Mouse (Mus musculus): ENCODE data around the gene Ndrg4.

Ndrg4 gene

DNA sequence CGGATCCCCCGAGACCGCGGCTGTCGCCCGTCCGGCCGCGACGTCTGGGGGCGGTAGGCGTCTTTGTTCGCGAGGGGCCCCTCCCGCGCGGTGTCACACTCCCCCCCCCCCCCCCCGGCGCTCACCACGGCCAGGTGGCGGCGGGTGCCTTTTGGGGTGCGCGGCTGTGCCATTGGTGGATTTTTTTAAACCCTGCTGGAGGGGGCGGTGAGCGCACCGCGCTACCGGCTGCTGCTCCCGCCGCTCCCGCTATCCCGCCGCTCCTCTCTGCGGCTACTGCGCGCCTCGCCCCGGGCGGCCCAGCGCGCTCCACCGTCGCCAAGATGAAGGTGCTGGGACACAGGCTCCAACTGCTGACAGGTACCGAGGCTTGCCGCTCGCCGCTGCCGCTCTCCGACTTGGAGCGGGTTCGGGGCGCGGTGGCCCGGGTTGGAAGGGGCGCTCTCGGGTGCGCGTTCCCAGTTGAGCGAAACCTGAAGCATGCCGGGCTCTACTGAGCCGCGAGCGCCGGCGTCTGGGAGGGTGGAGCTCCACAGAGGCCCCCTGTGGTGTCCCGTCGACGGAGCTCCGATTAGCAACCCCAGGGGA is 1.3 kb downstream of the Ndrg4 start:
- no peak for DNase-seq (ENCODE audit: low spot score in 2 of 2)

DNA sequence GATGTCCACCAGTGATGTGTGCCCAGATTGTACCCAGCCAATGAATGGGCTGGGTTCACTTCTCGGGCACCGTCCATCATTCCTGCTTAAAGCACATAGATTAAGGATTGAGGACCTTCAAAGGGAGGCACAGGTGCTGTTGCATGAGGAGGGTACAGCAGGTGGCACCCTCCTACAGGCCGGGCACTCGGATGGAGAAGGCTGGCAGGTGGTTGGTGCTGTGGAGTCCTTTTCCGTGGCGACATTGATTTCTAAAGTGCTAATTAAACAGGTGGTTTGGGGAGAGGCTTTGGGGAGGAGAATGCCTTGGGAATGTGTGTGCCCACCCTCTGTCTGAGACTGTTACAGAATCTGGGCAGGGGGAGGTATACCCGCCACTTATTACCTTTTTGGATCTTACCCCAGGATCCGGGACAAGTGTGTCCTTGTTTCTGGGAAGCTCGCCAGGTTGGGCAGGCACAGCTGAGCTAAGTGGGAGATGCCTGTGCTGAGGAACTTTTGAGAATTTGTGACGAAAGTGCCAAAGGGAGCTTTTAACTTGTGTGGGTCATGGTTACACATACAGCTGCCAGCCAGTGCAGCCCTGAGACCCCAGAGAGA is 11.4 kb downstream of the Ndrg4 start:
- DNase-seq (ENCODE audit: low spot score in 2 of 2), result no peak

DNA sequence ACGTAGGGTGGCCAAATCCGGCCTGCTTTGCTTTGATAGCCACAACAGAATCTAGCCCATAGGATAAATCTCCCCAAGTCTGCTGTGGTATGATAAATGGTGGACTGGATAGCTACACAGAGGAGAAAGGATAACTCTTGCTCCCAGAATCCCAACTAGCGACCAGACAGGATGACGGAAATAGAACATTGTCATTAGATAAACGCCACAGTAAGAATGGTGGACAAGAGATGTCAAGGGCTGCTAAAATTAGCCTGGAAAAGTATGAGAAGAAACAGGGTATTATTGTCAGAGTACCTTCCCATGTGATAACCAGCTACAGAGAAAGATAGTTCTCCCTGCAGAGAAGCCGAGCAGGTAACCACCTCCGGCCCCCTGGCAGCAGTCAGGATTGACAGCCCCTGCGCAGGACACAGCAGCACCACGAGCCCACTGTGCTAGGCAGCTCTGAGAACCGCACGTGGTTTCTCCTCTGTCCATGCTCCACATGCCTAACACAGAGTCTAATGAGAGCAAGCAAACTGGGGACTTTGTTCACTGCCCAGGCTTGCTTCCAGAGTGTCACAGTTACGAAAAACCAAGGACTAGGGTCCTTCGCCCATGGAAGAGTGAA is 14.3 kb downstream of the Ndrg4 start:
- no peak for DNase-seq (ENCODE audit: low spot score in 2 of 2)

DNA sequence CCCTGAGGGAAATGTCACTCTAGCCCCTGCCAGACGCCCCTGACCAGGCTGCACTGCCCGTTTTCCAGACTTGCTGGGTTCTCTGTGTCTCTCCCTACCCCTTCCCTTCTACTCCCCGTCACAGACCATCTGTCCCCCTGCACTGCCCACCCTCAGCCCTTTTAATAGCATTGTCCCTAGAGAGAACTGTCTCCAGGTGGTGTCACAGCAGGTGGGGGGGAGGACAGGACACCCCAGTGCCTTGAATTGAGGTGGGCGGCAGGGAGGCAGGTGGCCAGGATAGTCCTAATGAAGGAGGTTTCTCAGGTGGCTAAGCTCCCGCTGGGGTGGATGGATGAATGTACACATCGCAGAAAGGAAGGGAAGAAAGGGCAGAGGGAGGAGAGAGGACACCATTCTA is 17.9 kb downstream of the Ndrg4 start:
- DNase-seq (ENCODE audit: low spot score in 2 of 2), result no peak

DNA sequence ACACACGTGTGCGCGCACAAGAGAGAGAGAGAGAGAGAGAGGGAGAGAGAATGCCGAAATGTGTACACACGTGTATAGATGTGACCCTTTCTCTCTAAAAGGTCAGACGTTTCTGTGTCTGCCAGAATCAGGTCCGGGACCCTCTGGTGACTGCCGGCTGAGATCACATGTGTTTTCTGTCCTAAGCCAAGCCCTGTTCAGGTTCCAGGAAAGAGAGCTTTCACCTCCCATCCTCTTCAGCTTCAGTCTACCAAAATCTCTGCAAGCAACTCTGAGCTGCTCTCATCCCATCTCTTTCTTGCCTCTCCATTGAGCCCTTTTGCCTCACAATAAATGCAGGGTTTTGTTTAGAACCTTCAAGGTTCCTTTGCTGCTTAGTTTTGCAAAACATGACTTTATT is 19.9 kb downstream of the Ndrg4 start:
- DNase-seq (ENCODE audit: low spot score in 2 of 2), result no peak

DNA sequence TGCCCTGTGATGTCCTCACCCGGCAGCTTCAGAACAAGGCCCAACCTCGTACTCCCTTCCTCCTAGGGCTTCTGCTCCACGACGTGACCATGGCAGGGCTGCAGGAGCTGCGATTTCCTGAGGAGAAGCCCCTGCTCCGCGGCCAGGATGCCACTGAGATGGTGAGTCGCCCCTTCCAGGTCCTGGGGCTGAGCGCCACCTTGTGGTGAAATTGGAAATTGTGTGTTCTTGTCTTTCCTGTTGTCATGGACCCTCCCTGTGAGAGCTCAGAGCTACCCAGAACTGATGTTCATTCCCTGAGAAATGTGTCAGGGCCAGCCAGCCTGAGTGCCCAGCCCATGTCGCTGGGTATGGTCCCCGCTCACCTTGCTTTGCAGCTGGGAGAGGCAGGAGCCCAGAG is 20.3 kb downstream of the Ndrg4 start:
- DNase-seq (ENCODE audit: low spot score in 2 of 2), result peak; percentile 40 to 68

DNA sequence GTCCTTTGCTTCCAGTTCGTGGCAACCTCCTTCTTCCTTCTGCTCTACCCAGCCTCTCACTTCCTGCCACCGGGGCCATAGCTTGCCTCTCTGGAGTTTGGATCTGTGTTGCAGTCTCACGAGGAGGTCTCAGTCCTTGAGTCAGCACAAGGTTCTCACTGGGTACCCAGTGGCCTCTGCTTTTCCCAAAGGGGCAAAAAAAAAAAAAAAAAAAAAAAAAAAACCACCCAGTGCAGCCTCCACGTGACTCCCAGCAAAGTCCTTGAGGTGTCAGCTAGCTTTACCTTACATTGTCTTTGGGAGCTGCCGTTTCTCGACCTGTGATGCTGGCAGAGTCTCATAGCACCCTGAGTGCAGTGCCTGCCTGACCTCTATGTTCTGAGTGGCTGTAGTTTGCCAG is 21.4 kb downstream of the Ndrg4 start:
- DNase-seq (ENCODE audit: low spot score in 2 of 2), result no peak

DNA sequence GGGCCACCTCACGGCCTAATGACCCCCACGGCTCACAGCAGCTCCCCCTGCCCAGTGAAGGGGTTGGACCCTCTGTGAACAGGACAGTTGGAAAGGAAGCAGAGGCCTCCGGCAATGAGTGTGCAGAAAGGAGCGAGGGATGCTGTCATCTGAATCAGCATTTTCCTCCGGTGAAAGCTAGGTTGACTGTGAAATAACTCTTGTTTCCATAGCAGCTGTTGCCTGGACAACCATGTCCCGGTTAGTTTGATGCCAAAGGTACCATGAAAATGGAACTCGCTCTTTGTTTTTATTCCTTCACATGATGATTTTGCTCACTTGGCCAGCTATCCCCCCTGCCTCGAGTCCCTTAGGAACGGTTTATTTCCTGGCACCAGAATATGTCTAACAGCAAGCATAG is 23.5 kb downstream of the Ndrg4 start:
- no peak for DNase-seq (ENCODE audit: low spot score in 2 of 2)

DNA sequence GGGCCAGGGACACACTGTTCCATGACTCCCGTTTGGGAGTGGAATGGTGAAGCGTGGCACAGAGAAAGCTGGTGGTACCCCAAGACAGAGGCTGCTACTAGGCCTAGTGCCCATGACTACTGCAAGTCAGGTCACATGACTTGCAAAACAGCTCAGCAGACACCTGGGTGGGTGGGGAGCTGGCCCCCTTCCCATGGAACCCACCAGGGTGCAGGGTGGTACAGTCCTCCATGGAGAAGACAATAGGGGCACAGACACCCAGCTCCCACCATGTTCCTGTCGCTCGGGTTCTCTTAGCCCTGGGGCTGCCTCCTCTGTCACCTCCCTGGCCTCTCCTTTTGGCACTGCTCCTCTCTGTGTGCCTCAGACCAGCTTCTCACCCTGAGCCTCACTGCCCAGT is 25.0 kb downstream of the Ndrg4 start:
- DNase-seq (ENCODE audit: low spot score in 2 of 2), result no peak

DNA sequence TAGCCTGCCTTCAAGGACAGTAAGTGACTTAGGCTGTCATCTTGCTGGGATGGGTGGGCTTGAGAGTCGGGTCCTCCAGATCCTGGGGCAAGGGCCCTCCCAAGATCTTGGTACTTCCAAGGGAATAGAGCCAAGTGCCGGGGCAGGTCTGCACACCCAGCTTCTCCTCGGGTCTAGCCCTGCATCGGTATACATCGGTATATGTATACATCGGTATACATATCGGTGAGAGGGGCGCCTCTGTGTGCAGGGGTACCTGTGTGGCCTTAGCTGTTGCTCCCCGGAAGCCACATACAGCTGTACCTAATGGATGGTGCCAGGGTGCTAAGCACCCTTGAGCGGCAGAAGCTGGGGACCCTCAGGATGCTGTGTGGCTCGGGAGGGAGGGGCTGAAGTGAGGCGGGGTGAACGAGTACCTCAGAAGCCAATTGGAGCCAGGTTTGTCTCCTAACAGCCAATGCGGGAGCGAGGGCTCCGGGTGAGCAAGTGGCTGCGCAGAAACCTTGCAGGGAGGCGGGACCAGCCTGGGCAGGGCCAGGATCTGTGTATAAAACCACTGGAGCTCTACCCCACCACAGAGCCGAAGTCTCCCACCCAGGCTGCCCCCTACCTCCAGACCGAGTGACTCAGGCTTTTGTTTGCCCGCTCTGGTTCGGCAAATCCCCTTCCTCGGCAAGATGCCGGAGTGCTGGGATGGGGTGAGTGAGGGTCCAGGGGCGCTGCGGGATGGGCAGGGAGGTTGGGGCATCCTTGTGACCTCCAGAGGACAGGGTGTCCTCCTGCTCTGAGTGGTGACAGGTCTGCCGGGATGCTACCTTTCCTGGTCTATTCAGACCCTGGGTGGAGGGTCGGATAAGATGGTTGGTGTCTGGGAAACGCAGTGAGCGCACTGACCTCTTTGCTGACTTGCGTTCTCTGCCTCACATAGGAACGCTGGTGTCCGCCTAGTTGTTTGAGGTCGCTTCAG is 26.0 kb downstream of the Ndrg4 start:
- DNase-seq (ENCODE audit: low spot score in 2 of 2), result peak; percentile 25 to 38

DNA sequence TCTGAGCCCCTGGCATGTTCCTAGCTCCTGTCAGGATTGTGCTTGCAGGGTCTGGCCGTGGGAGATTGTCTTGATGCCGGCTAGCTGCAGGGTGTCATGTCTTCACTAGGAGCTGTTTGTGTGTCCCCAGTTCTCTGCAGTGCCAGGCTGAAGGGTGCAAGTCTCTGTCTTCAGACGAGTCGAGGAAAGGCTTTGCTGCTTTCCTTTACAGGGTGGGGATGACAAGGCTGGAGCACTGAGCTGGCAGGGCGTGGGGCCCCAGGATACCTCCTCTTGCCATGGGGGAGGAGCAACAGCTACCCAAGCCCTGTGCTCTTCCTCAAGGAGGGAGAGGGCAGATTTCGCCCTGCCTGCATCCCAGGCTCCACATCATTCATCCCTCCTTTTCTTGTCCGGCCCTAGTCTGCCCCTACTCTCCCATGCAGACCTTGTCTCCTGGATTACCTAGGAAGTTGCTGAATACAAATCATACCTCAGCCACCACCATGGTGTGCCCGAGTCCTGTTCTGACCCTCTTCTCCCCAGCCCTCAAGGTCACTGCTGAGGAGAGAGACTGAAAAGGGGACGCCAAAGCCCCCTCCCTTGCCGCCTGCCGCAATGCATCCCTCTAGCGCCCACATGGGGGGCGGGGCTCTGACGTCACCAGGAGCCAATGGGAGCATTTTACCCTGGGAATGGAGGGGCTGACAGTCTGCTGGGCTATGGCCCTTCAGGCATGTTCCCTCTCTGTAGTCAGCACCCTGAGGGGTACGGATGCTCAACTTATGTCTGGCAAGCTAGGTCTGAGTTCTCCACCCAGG is 26.9 kb downstream of the Ndrg4 start:
- DNase-seq (ENCODE audit: low spot score in 2 of 2), result no peak

DNA sequence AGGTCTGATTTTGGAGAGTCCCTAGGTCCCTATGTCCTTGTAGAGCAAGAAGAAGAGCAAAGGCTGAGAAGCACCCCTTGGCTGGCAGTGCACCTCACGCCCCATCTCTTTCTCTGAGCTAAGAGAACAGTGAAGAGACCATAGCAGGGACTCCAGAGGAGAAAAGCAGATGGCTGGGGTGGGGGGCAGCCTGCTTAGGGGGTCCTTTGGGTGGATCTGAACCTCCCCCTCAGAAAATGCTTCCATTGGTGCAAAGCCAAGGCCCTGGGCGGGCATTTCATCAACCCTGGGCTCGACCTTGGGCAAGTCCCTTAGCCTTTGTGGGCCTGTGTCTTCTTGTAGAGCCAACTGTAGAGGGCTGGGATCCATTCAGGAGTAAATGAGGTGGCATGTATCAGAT is 27.8 kb downstream of the Ndrg4 start:
- DNase-seq (ENCODE audit: low spot score in 2 of 2), result no peak

DNA sequence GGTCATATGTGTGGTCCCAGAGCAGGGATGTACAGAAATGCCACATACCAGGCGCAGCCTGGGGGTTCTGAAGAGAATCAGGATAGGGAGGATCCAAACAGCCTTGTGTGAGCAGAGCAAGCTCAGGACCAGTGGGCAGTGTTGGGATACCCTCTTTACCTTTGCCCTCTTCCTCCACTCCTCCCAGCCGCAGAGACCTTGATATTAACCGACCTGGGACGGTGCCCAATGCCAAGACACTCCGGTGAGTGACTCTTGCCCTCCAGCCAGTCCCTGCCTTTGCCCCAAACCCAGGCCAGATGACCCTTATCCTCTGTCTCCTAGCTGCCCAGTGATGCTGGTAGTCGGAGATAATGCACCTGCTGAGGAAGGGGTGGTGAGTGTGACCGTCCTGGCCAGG is 32.8 kb downstream of the Ndrg4 start:
- no peak for DNase-seq (ENCODE audit: low spot score in 2 of 2)

DNA sequence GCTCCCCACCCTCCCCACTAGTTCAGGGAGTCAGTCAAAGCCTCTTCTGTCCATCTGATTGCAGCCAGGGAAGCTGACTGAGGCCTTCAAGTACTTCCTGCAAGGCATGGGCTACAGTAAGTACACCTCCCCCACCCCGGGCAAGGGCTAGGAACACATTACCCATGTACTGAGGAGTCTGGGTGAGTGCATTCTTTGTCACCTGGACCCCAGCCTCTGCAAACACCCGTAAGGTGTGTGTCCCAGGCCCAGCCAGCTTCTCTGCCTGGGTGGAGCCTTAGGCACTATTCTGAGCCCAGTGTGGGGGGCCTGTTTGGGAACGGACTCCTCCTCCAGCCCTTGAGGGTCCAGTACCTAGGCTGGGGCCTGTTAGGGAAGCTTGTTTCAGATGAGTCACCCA is 34.2 kb downstream of the Ndrg4 start:
- DNase-seq (ENCODE audit: low spot score in 2 of 2), result no peak

DNA sequence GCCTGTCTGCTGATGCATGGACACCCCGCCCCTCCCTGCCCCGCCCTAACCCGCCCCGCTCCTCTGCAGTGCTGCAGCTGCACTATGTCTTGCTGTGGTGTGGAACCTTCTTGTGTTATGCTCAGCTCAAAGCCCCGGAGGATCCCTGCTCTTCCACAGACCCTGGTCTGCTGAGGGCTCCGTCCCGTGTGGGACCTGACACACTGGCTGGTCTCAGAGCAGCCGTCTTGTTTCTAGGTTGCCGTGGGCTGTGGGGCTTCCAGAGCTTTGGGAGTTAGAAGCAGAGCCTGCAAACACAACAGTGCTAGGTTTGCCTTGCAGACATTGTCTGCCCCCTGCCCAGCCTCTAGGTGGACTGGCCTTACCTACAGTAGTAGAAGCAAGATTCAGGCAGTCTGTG is 35.6 kb downstream of the Ndrg4 start:
- no peak for DNase-seq (ENCODE audit: low spot score in 2 of 2)

DNA sequence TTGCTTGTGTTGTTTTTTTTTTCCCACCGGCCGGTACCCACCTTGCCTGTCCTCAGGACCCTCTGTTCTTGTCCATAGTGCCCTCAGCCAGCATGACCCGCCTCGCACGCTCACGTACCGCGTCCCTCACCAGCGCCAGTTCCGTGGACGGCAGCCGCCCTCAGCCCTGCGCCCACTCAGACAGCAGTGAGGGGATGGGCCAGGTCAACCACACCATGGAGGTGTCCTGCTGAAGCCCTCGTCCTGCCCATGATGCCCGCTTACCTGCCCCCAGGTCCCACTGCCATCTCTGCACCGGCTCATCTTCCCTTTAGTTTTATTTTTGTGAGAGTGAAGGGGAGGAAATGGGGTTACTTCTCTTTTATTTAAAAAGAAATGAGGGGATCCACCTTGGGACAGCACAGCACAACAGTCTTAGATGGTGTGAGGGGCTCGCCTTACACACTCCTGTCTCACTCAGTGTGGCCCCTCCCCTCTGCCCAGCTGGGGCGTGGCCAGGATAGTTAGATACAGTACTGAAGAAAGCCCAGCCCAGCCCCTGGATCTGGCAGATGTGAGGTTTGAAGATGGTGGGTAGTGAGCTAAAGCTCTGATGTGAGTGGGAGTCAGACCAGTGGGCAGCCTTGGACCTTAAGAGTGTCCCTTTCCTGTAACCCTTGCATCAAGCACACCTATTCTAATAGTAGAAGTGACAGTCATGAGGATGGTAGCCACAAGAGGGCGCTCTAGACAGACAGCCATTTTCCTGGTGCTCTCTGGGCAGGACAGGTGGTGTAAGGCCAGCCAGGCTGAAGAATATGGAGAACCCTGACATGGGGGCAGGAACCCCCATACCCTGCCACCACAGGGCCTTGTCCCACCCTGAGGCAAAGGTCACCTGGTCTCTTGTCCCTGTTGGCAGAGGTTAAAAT is 36.6 kb downstream of the Ndrg4 start:
- peak; percentile 58 to 74 for DNase-seq (ENCODE audit: low spot score in 2 of 2)

DNA sequence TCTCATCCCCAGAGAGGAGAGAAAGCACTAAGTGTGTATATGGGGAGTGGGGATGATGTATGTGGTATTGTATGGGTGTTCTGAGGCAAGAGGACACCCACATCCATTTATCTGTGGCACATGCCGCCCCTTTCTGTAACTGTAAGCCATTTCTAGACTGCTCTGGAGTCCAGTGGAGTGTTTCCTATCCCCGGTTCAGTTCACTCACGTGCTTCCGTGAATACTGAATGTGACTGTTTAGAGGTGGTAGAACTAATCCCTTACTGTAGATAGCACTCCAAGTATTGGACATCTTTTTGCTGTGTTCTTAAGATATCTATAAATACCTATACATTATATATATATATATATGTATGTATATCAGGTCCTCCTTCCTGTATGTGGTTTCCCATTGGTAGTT is 37.6 kb downstream of the Ndrg4 start:
- DNase-seq (ENCODE audit: low spot score in 2 of 2), result no peak

DNA sequence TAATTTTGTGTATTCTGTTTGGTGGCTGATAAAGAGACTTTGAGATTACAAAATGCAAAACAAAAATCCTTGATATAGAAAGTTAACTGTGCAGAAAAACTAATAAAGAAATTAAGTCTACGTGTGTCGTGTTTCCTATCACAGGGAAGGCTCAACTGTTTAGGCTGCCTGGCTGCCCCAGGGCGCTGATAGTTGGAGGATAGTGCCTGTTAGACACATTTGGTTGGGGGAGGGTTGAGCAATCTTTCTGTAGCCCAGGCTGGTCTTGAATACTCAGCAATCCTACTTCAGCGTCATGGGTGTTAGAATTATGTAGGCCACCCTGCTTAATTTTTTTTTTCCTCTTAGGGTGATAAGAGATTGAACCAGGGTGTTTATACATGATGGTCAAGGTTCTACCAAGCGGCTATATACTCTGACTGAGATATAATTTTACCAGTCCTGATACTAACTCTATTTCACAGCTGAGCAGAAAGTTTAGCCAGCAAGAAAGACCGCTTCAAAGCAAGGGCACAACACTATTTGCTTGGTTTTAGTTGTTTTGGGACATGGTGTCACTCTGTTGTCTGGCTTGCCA is 38.1 kb downstream of the Ndrg4 start:
- no peak for DNase-seq (ENCODE audit: low spot score in 2 of 2)

DNA sequence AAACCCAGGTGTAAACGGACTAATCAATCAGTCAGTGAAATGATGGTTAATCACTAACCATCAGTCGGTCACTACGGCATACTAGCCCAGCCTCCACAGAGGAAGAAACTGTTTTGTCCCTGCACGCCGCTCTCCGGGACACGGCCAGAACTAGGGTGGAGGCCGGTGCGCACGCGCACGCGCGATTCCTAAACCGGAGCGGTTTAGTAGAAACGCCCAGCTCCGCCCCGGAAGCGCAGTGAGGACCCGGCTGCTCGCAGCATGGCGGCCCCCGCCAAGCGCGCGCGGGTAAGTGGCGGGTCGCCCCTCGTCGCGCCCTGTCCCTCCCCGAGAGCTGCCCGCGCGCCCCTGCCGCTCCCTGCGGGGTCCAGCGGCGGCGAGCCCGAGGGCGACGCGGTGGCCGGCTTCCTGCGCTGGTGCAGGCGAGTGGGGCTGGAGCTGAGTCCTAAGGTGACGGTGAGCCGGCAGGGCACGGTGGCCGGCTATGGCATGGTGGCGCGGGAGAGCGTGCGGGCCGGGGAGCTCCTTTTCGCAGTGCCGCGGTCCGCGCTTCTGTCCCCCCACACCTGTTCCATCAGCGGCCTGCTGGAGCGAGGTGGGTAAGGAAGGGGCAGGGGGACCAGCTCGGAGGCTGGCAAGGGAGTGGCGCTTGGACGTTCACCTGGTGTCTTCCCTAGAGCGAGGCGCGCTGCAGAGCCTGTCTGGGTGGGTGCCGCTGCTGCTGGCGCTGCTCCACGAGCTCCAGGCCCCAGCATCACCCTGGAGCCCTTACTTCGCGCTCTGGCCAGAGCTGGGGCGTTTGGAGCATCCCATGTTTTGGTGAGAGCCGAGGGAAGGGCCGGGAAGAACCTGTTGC is 39.1 kb downstream of the Ndrg4 start, which contains the start of gene Setd6:
Gene Setd6, plus strand, starts transcription at position 206 of the 856 bp plus-strand sequence.
- DNase-seq (ENCODE audit: low spot score in 2 of 2), result peak; percentile 66 to 75
